Mouse (Mus musculus) stomach, embryonic 15.5 days (tissue): ENCODE measurements at regions not wholly inside any gene's neighbourhood (a gene's known extent, or its start where the extent isn't known, plus 50 kb on each side); places are given as distances from the start of the nearest gene placed in this dataset.

Experiments
- ATAC-seq: fragments of 200-750 bp; cut with Nextera tagmentation; 2 replicates; pipeline ENCODE4 v1.8.0; 2017; ENCODE audit warnings: low read depth, moderate number of reproducible peaks, moderate TSS enrichment; ENCODE audit not compliant: insufficient read depth, low FRiP score
- H3K27ac ChIP-seq: fragments of 300-500 bp; sonication (generic); 2 replicates; pipeline ENCODE4 v1.5.1; 2015; ENCODE audit warnings: mild to moderate bottlenecking, inconsistent platforms
- H3K27me3 ChIP-seq: fragments of 300-500 bp; sonication (generic); replicated peaks from 2 replicates; pipeline ENCODE4 v1.6.1; 2015; ENCODE audit warnings: inconsistent platforms
- H3K36me3 ChIP-seq: fragments of 300-500 bp; sonication (generic); 2 replicates; pipeline ENCODE4 v1.6.1; 2015; ENCODE audit warnings: inconsistent platforms
- H3K4me1 ChIP-seq: fragments of 300-500 bp; sonication (generic); 2 replicates; pipeline ENCODE4 v1.6.1; 2015; ENCODE audit warnings: inconsistent platforms
- H3K4me2 ChIP-seq: fragments of 300-500 bp; sonication (generic); 2 replicates; pipeline ENCODE4 v1.6.1; 2015; ENCODE audit warnings: mild to moderate bottlenecking, inconsistent platforms
- H3K4me3 ChIP-seq: fragments of 300-500 bp; sonication (generic); replicated peaks from 2 replicates; pipeline ENCODE4 v1.5.1; 2015; ENCODE audit warnings: inconsistent platforms
- H3K9ac ChIP-seq: fragments of 300-500 bp; sonication (generic); 2 replicates; pipeline ENCODE4 v1.6.1; 2015; ENCODE audit warnings: inconsistent platforms
- H3K9me3 ChIP-seq: fragments of 300-500 bp; sonication (generic); 2 replicates; pipeline ENCODE4 v1.6.1; 2016; ENCODE audit warnings: inconsistent platforms
- WGBS: fragments of 180-500 bp; shearing (Covaris S2); methylation state at CpG from one replicate; pipeline ENCODE4 v1.1.7; 2015; 5-methylcytosine and 5-hydroxymethylcytosine counted together

DNA sequence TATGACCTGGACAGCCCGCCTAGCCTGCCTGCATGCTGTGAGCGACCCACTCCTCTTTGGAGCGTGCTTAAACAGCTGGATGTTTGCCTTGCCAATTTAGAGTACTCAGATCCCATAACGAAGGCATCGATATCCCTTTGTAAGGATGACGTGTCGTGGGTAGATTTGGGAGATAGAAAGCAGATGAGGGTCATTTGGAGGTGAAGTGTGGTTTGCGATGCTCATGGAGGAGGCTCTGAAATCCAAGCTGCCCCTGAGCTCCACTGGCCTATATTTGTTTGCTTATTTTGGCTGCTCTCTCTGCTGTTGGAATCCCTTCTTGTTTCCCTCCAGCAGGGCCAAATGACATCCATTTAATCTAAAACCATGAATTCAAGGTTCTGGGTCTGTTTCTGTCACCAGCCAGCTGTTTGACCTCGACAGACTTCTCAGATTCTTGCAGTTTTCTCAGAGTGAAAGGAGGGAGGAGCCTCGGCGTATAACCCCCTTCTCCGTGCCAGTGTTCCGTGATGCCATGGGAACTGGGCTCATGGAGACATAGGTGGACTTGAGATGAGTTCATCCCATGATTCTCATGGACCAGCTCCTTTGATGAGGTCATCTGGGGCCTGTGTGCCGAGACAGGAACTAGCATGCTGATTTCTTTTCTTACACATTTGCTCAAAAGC lies 144.7 kb upstream of the Mki67 start:
- WGBS, result 35% methylated on average over 14 of the region's 14 CpGs
- Histone ChIP-seq H3K4me1 (peaks cover 27% of the 10 kb centered on the region), H3K9ac (no peak overlapping the region), H3K27ac (peak overlapping the region; percentile 72), H3K4me2 (no peak overlapping the region), H3K27me3 (no peaks in the 10 kb centered on the region), H3K9me3 (no peaks in the 10 kb centered on the region), H3K4me3 (no peak overlapping the region), H3K36me3 (no peaks in the 10 kb centered on the region)
- ATAC-seq, result peak; percentile 41; the same call in 1 of the 2 replicates

GRCm38 (mm10) chr7:135861409-135861805 lies 145.2 kb upstream of the Mki67 start:
- no peak overlapping the region for H3K9ac ChIP-seq
- no peak overlapping the region for H3K4me3 ChIP-seq
- no peaks in the 10 kb centered on the region for H3K27me3 ChIP-seq
- H3K36me3 ChIP-seq, result no peaks in the 10 kb centered on the region
- WGBS, result 36% methylated on average over 7 of the region's 7 CpGs
- peak overlapping the region; percentile 72 for H3K27ac ChIP-seq
- no peak for ATAC-seq
- peaks cover 27% of the 10 kb centered on the region for H3K4me1 ChIP-seq
- no peak overlapping the region for H3K4me2 ChIP-seq
- H3K9me3 ChIP-seq, result no peaks in the 10 kb centered on the region

GRCm38 (mm10) chr7:135863581-135864426 lies 147.6 kb upstream of the Mki67 start:
- Histone ChIP-seq H3K9me3 (no peaks in the 10 kb centered on the region), H3K36me3 (no peaks in the 10 kb centered on the region), H3K27me3 (no peaks in the 10 kb centered on the region), H3K4me1 (peaks cover 27% of the 10 kb centered on the region), H3K27ac (peak overlapping the region; percentile 49), H3K4me3 (no peak overlapping the region), H3K9ac (no peak overlapping the region), H3K4me2 (peak overlapping the region; percentile 32; the same call in 1 of the 2 replicates)
- 27% methylated on average over 22 of the region's 22 CpGs for whole genome bisulfite sequencing
- peak; percentile 29; the same call in 1 of the 2 replicates for ATAC-seq

GRCm38 (mm10) chr7:135870981-135871380 lies 154.8 kb upstream of the Mki67 start:
- no peaks in the 10 kb centered on the region for H3K9me3 ChIP-seq
- H3K4me2 ChIP-seq, result no peak overlapping the region
- H3K4me3 ChIP-seq, result no peak overlapping the region
- no peak overlapping the region for H3K27ac ChIP-seq
- 71% methylated on average over 6 of the region's 6 CpGs for WGBS
- H3K27me3 ChIP-seq, result no peaks in the 10 kb centered on the region
- H3K9ac ChIP-seq, result no peak overlapping the region
- H3K4me1 ChIP-seq, result no peaks in the 10 kb centered on the region
- no peak for ATAC-seq
- no peaks in the 10 kb centered on the region for H3K36me3 ChIP-seq

DNA sequence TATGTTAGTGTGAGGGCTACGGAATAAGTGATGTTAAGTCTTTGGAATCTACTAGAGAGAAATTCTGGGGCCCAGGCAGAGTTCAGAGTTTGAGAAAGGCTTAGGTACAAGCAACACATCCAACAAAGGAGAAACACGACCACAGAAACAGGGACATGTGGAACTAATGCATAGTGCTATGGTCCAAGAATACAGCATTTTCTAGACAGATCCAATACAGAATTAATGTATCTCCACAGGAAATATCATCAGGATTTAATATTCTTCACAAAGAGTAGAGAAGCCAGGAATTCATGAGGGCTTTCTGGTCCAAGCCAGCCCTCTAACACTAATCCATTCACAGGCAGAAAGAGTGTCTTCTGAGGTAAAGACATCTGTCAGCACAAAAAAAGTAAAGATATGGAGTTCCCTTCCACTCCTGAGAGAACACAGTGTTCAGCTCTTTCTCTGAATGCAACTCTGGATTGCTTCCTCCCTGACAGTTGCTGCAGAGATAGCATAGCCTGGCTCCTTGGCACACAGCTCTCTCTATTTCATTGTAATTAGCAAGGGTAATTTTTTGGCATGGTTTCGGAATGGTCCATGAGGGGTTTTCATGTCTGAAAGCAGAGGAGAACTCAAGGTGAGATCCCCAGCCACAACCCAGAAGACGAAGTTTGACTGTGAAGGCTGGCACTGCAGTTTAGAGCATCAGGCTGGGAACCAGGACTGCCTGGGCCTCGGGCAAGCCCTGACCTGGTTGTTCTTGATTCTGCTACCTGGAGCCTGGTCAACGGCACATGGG lies 161.1 kb upstream of the Mki67 start:
- Histone ChIP-seq H3K4me1 (no peaks in the 10 kb centered on the region), H3K4me3 (no peak overlapping the region), H3K27ac (no peak overlapping the region), H3K9me3 (no peaks in the 10 kb centered on the region), H3K27me3 (no peaks in the 10 kb centered on the region), H3K4me2 (no peak overlapping the region), H3K36me3 (no peaks in the 10 kb centered on the region), H3K9ac (no peak overlapping the region)
- ATAC-seq, result no peak
- WGBS, result 75% methylated on average over 6 of the region's 6 CpGs

DNA sequence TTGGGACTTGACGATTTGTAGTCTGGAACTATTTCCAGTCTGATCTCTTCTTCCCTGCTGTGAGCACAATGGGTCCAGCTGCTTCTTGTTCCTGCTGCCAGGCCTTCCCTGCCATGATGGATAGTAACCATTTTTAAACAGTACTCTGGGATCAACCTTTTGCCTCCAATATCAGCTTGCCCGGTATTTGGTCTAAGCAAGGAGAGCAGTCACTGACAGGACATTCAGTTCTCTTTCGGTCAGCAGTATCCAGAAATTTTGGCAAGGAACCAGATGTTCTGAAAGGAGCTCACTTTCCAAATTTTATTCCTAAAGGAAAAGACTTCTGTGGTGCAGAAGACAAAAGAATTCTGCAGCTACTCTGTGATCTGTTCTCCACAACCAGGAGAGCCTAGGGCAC lies 162.6 kb upstream of the Mki67 start:
- no peak overlapping the region for H3K4me2 ChIP-seq
- 49% methylated on average over 3 of the region's 3 CpGs for WGBS

DNA sequence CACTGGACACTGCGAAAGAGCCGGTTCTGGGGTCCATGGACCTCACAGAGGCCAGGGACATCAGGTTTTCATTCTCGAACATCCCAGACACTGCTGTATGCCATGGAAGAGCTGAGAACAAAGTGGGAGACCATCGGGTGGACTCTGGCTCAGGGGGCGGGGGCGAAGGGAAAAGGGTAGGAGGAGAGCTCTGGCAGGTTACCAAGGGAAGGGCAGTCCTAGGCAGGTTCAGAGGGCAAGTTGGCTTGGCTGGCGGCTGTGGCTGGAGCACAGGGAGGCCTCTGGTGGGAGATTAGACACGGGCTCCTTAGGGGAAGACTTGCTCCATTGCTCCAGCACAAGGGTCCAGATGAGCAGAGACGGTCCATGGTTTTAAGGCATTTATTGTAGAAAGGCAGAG lies 164.3 kb upstream of the Mki67 start:
- H3K27me3 ChIP-seq, result no peaks in the 10 kb centered on the region
- H3K9ac ChIP-seq, result no peak overlapping the region
- H3K4me3 ChIP-seq, result no peak overlapping the region
- 87% methylated on average over 9 of the region's 9 CpGs for WGBS
- H3K36me3 ChIP-seq, result no peaks in the 10 kb centered on the region
- H3K27ac ChIP-seq, result no peak overlapping the region
- H3K4me2 ChIP-seq, result no peak overlapping the region
- ATAC-seq, result no peak
- H3K9me3 ChIP-seq, result no peaks in the 10 kb centered on the region
- H3K4me1 ChIP-seq, result no peaks in the 10 kb centered on the region

More for the DNA sequence above, 162.6 kb upstream of the Mki67 start:
- Histone ChIP-seq H3K27ac (no peak overlapping the region), H3K4me1 (no peaks in the 10 kb centered on the region), H3K9ac (no peak overlapping the region), H3K4me3 (no peak overlapping the region), H3K36me3 (no peaks in the 10 kb centered on the region), H3K27me3 (no peaks in the 10 kb centered on the region), H3K9me3 (no peaks in the 10 kb centered on the region)
- no peak for ATAC-seq

GRCm38 (mm10) chr7:135882306-135882705 lies 166.1 kb upstream of the Mki67 start:
- Histone ChIP-seq H3K36me3 (no peaks in the 10 kb centered on the region), H3K27me3 (no peaks in the 10 kb centered on the region), H3K9ac (no peak overlapping the region), H3K27ac (no peak overlapping the region), H3K4me1 (no peaks in the 10 kb centered on the region), H3K4me2 (no peak overlapping the region), H3K4me3 (no peak overlapping the region), H3K9me3 (no peaks in the 10 kb centered on the region)
- no peak for ATAC-seq
- WGBS, result 92% methylated on average over 4 of the region's 4 CpGs

- Histone ChIP-seq H3K4me2 (peak overlapping the region; percentile 31; the same call in 1 of the 2 replicates), H3K9ac (no peak overlapping the region), H3K9me3 (no peaks in the 10 kb centered on the region), H3K4me3 (no peak overlapping the region), H3K27ac (0 out of 2 replicates have a peak overlapping the region, but pooled peaks have one; percentile 22), H3K36me3 (no peaks in the 10 kb centered on the region), H3K4me1 (peaks cover 7% of the 10 kb centered on the region), H3K27me3 (no peaks in the 10 kb centered on the region)
- no peak for ATAC-seq
- 36% methylated on average over 3 of the region's 3 CpGs for WGBS
These were observed 172.4 kb upstream of the Mki67 start for GRCm38 (mm10) chr7:135888598-135888997.

DNA sequence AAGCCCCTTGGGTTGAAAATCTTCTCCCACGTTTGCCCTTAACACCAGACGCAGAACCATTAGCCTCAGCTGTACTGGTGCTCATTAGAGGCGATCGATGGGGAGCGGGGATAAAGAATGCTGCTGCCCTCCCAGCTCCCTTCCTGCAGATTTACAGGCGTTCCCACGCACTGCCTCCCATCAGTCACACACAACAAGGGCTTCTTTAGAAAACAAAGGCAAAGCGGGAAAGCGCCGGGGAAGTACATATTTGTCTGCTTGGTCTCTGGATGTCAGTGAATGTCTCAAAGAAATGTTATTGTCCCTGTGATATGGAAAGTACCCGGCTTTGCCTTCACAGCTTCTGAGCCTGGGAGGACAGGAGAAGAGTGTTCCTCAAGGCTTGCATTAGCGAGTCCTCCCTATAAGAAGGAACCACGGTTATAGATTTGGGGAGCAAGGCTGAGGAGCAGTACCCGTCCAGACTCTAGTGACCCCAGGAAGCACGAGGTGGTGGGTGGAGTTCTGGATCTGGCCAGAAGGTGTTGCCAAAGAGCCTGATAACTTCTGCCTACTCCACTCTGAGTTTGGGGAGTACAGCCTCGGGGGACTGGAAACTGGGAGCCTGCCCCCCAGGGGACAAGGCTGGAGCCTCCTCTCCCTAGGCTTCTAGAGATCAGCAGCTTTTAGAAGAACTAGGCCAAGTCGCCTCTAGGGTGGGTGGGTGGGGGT lies 173.0 kb upstream of the Mki67 start:
- Histone ChIP-seq H3K36me3 (no peaks in the 10 kb centered on the region), H3K27me3 (no peaks in the 10 kb centered on the region), H3K27ac (0 out of 2 replicates have a peak overlapping the region, but pooled peaks have one; percentile 22), H3K4me3 (no peak overlapping the region), H3K9me3 (no peaks in the 10 kb centered on the region), H3K9ac (no peak overlapping the region), H3K4me1 (peaks cover 7% of the 10 kb centered on the region), H3K4me2 (peak overlapping the region; percentile 31)
- WGBS, result 14% methylated on average over 17 of the region's 17 CpGs
- no peak; the same call in 1 of the 2 replicates for ATAC-seq

DNA sequence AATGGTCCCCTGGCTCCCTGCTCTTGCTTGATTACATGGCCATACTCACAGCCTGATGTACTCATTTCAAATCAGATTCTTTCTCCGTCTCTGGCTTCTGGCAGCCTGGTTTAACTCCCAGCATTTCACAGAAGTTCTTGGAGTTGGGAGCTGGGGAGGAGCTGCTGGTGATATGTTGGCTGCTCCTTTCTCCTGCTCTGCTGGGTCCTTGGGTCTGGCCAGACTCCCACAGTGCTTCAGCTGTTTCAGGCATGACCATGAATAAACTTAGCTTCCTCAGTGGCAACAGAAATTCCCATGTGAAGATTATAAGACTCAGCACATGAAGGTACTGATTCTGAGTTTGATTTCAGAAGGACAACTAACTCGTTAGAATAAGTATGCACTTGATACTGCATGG lies 182.7 kb upstream of the Mki67 start:
- 65% methylated on average over 2 of the region's 2 CpGs for WGBS
- H3K27me3 ChIP-seq, result no peaks in the 10 kb centered on the region
- H3K36me3 ChIP-seq, result no peaks in the 10 kb centered on the region
- H3K9me3 ChIP-seq, result no peaks in the 10 kb centered on the region
- no peak for ATAC-seq
- H3K4me2 ChIP-seq, result no peak overlapping the region
- H3K4me1 ChIP-seq, result peaks cover 10% of the 10 kb centered on the region; the same call in 1 of the 2 replicates
- H3K4me3 ChIP-seq, result no peak overlapping the region
- H3K27ac ChIP-seq, result no peak overlapping the region
- H3K9ac ChIP-seq, result no peak overlapping the region
